Mouse (Mus musculus) liver, postnatal 0 days (tissue): ENCODE measurements at regions not wholly inside any gene's neighbourhood (a gene's known extent, or its start where the extent isn't known, plus 50 kb on each side); places are given as distances from the start of the nearest gene placed in this dataset.

ENCODE experiments used
- CTCF ChIP-seq: sonication (generic); IDR thresholded peaks from 2 replicates; pipeline ENCODE4 v1.5.1; 2016; ENCODE audit warnings: antibody characterized with exemption, low read depth
- EP300 ChIP-seq: IDR thresholded peaks from 2 replicates; pipeline ENCODE4 v1.6.1; 2016; ENCODE audit warnings: antibody characterized with exemption, low read depth, mild to moderate bottlenecking

- TF ChIP-seq CTCF (no peak), EP300 (no peak)
Measured at GRCm38 (mm10) chr7:90049831-90050237, 69.1 kb upstream of the Eed start.
